Mouse (Mus musculus) cerebellum, postnatal 10 days (tissue): ENCODE measurements around the gene Rrnad1.
"Not testable (repeated sequence)": the region's sequence is repeated elsewhere in the genome, so short reads cannot be mapped to it uniquely, and the experiment has no call there.

Experiments
- DNase-seq, 2 experiments: peaks; one replicate each; pipeline ENCODE4 v3.0.0; 2021; ENCODE audit warnings: mixed read lengths in 2 of 2

Rrnad1 gene

GRCm38 (mm10) chr3:87913491-87913890, 17.0 kb downstream of the Rrnad1 start:
- no peak for DNase-seq

- peak; percentile 76 to 78 for DNase-seq
Observed at GRCm38 (mm10) chr3:87910573-87911141, 19.9 kb downstream of the Rrnad1 start.

GRCm38 (mm10) chr3:87909874-87910273, 20.6 kb downstream of the Rrnad1 start:
- DNase-seq = peak in 1 of 2 experiments; percentile 29

GRCm38 (mm10) chr3:87909381-87909780, 21.1 kb downstream of the Rrnad1 start:
- DNase-seq = peak in 1 of 2 experiments; percentile 4

- DNase-seq = peak in 1 of 2 experiments; percentile 10
Observed at GRCm38 (mm10) chr3:87907906-87908305, 22.6 kb downstream of the Rrnad1 start.

GRCm38 (mm10) chr3:87906981-87907857, 23.3 kb downstream of the Rrnad1 start:
- peak; percentile 45 to 57 for DNase-seq

- peak; percentile 73 to 76 for DNase-seq
Observed at GRCm38 (mm10) chr3:87906601-87906980, 23.9 kb downstream of the Rrnad1 start.

- peak; percentile 96 to 98 for DNase-seq
Observed at GRCm38 (mm10) chr3:87905880-87906485, 24.5 kb downstream of the Rrnad1 start, which contains the start of gene Hdgf. Gene Hdgf (plus strand): TSS chr3:87906321.

- no peak for DNase-seq
Observed at GRCm38 (mm10) chr3:87903821-87904220, 26.7 kb downstream of the Rrnad1 start.

- DNase-seq = not testable (repeated sequence)
Observed at GRCm38 (mm10) chr3:87901959-87902358, 28.6 kb downstream of the Rrnad1 start.

GRCm38 (mm10) chr3:87901036-87901624, 29.4 kb downstream of the Rrnad1 start:
- no peak for DNase-seq

- DNase-seq = no peak
Observed at GRCm38 (mm10) chr3:87899776-87900175, 30.7 kb downstream of the Rrnad1 start.

- DNase-seq = no peak
Observed at GRCm38 (mm10) chr3:87899266-87899665, 31.3 kb downstream of the Rrnad1 start.

- no peak for DNase-seq
Observed at GRCm38 (mm10) chr3:87893367-87893905, 37.1 kb downstream of the Rrnad1 start.

GRCm38 (mm10) chr3:87891481-87891880, 39.0 kb downstream of the Rrnad1 start:
- DNase-seq = no peak

GRCm38 (mm10) chr3:87887400-87887799, 43.1 kb downstream of the Rrnad1 start:
- not testable (repeated sequence) for DNase-seq

- peak in 1 of 2 experiments; percentile 22 for DNase-seq
Observed at GRCm38 (mm10) chr3:87886416-87886815, 44.1 kb downstream of the Rrnad1 start.

GRCm38 (mm10) chr3:87886004-87886365, 44.5 kb downstream of the Rrnad1 start:
- peak; percentile 65 to 69 for DNase-seq

GRCm38 (mm10) chr3:87885281-87886003, 45.1 kb downstream of the Rrnad1 start, which contains the start of gene Prcc:
Gene Prcc (minus strand): TSS chr3:87885608.
- peak; percentile 90 to 92 for DNase-seq

GRCm38 (mm10) chr3:87884708-87885251, 45.7 kb downstream of the Rrnad1 start:
- peak; percentile 68 to 69 for DNase-seq

GRCm38 (mm10) chr3:87884291-87884690, 46.2 kb downstream of the Rrnad1 start:
- no peak for DNase-seq

- DNase-seq = no peak
Observed at GRCm38 (mm10) chr3:87877730-87878129, 52.8 kb downstream of the Rrnad1 start.
